Mouse (Mus musculus): ENCODE results near the gene Gm7792. TPM values are rescaled to one million over a fixed set of nuclear protein-coding genes. Genes with fewer than 3 reads are reported as not detected.
"Not testable (repeated sequence)": the region's sequence is repeated elsewhere in the genome, so short reads cannot be mapped to it uniquely, and the experiment has no call there.

The Gm7792 gene
- not detected in 2 replicates for polyA plus RNA-seq (2016; fragmentation: Nextera tagmentation; extraction: Ambion mirVana)

- not testable (repeated sequence) for H3K27me3 ChIP-seq; H3K4me2 ChIP-seq; ATAC-seq (ENCODE audit: insufficient number of reproducible peaks, insufficient read depth, low FRiP score, low TSS enrichment, low read depth); H3K9me3 ChIP-seq; H3K4me3 ChIP-seq (replicated peaks); H3K27ac ChIP-seq; H3K36me3 ChIP-seq; H3K4me1 ChIP-seq (replicated peaks); H3K9ac ChIP-seq (replicated peaks)
- 90% methylated on average over 1 of the region's 2 CpGs for WGBS
Observed at GRCm38 (mm10) chr5:93843476-93843875, at the start of gene Gm7792. TSS of gene Gm7792 (plus strand) at chr5:93843776.

Other genes starting within 250 kb of the Gm7792 start
- not detected in 2 replicates for gene C87414, start 172.2 kb upstream of the Gm7792 start, polyA plus RNA-seq (2016; fragmentation: Nextera tagmentation; extraction: Ambion mirVana)
- not detected in 2 replicates for gene Gm16429, start 85.3 kb downstream of the Gm7792 start, polyA plus RNA-seq (2016; fragmentation: Nextera tagmentation; extraction: Ambion mirVana)
- not detected in 2 replicates for gene BC061212, start 226.8 kb downstream of the Gm7792 start, polyA plus RNA-seq (2016; fragmentation: Nextera tagmentation; extraction: Ambion mirVana)
- not detected in 2 replicates for gene Gm6351, start 232.6 kb downstream of the Gm7792 start, polyA plus RNA-seq (2016; fragmentation: Nextera tagmentation; extraction: Ambion mirVana)